Mouse (Mus musculus): ENCODE results near the gene Dgkh.

The Dgkh gene

GRCm38 (mm10) chr14:78674606-78675005 is 58.0 kb downstream of the Dgkh start:
- DNase-seq (ENCODE audit: low spot score) = no peak

GRCm38 (mm10) chr14:78669986-78670385 is 62.6 kb downstream of the Dgkh start:
- peak; percentile 33 for DNase-seq (ENCODE audit: low spot score)

GRCm38 (mm10) chr14:78668291-78668690 is 64.3 kb downstream of the Dgkh start:
- DNase-seq (ENCODE audit: low spot score) = peak; percentile 91

GRCm38 (mm10) chr14:78667763-78668162 is 64.8 kb downstream of the Dgkh start:
- DNase-seq (ENCODE audit: low spot score) = no peak

GRCm38 (mm10) chr14:78662641-78663040 is 69.9 kb downstream of the Dgkh start:
- DNase-seq (ENCODE audit: low spot score) = no peak

- DNase-seq (ENCODE audit: low spot score) = no peak
Observed at GRCm38 (mm10) chr14:78661462-78661861, 71.1 kb downstream of the Dgkh start.

GRCm38 (mm10) chr14:78658697-78659096 is 73.9 kb downstream of the Dgkh start:
- no peak for DNase-seq (ENCODE audit: low spot score)

- DNase-seq (ENCODE audit: low spot score) = no peak
Observed at GRCm38 (mm10) chr14:78656832-78657626, 75.5 kb downstream of the Dgkh start.

- no peak for DNase-seq (ENCODE audit: low spot score)
Observed at GRCm38 (mm10) chr14:78654939-78655556, 77.5 kb downstream of the Dgkh start.

- DNase-seq (ENCODE audit: low spot score) = no peak
Observed at GRCm38 (mm10) chr14:78654196-78654595, 78.4 kb downstream of the Dgkh start.

GRCm38 (mm10) chr14:78653333-78653732 is 79.2 kb downstream of the Dgkh start:
- DNase-seq (ENCODE audit: low spot score) = no peak

GRCm38 (mm10) chr14:78651696-78652095 is 80.9 kb downstream of the Dgkh start:
- no peak for DNase-seq (ENCODE audit: low spot score)

GRCm38 (mm10) chr14:78650379-78651095 is 82.0 kb downstream of the Dgkh start:
- no peak for DNase-seq (ENCODE audit: low spot score)

GRCm38 (mm10) chr14:78649525-78650274 is 82.9 kb downstream of the Dgkh start:
- DNase-seq (ENCODE audit: low spot score) = no peak

- DNase-seq (ENCODE audit: low spot score) = no peak
Observed at GRCm38 (mm10) chr14:78645622-78646021, 87.0 kb downstream of the Dgkh start.

GRCm38 (mm10) chr14:78641314-78641713 is 91.3 kb downstream of the Dgkh start:
- DNase-seq (ENCODE audit: low spot score) = no peak

- DNase-seq (ENCODE audit: low spot score) = no peak
Observed at GRCm38 (mm10) chr14:78639691-78640090, 92.9 kb downstream of the Dgkh start.

GRCm38 (mm10) chr14:78635612-78636400 is 96.8 kb downstream of the Dgkh start:
- no peak for DNase-seq (ENCODE audit: low spot score)

- DNase-seq (ENCODE audit: low spot score) = peak; percentile 18
Observed at GRCm38 (mm10) chr14:78632747-78633146, 99.8 kb downstream of the Dgkh start.

GRCm38 (mm10) chr14:78630923-78631875 is 101.4 kb downstream of the Dgkh start:
- no peak for DNase-seq (ENCODE audit: low spot score)

Measured in embryo, embryonic 10.5 days (tissue).